15 mouse cellular contexts compared by ENCODE assay signal in genomic region chr9:58048621-58049020, GRCm38 (mm10). TPM values are rescaled to one million over a fixed set of nuclear protein-coding genes. Genes with fewer than 3 reads are reported as not detected.
DNase-seq lines count a peak whose midpoint lies in the region; ATAC-seq and TF ChIP-seq lines count a peak whose summit lies in the region.
"Had no signal": no experiment of that assay in that cellular context is flagged by ENCODE, and none has a peak within 500 bp of the region (broad histone marks: within the 10 kb centered on the region; RNA-seq: fewer than 3 reads in every experiment).

No protein-coding gene starts in this region.

- 0 out of 2 replicates have a peak, but pooled peaks cover 3% of the 10 kb centered on the region for H3K27me3 ChIP-seq in embryonic facial prominence, embryonic 12.5 days
- H3K27me3 ChIP-seq in hindbrain, embryonic 13.5 days: 0 out of 2 replicates have a peak, but pooled peaks cover 4% of the 10 kb centered on the region
- H3K27me3 ChIP-seq in midbrain, postnatal 0 days (ENCODE audit: insufficient read depth, low read length): no peaks in the 10 kb centered on the region

- 11% methylated on average over 6 of the region's 6 CpGs for WGBS in embryonic facial prominence, embryonic 12.5 days
- 3% methylated on average over 6 of the region's 6 CpGs for WGBS in hindbrain, embryonic 13.5 days
- 4% methylated on average over 6 of the region's 6 CpGs for WGBS in midbrain, postnatal 0 days

- peaks cover 34% of the 10 kb centered on the region for H3K4me1 ChIP-seq in embryonic facial prominence, embryonic 12.5 days
- peaks cover 83% of the 10 kb centered on the region for H3K4me1 ChIP-seq in hindbrain, embryonic 13.5 days (replicated peaks)
- peaks cover 21% of the 10 kb centered on the region for H3K4me1 ChIP-seq in midbrain, postnatal 0 days (ENCODE audit: insufficient read depth, low read length)
- H3K4me1 ChIP-seq: liver, embryonic 15.5 days had no signal

- ATAC-seq in embryonic facial prominence, embryonic 12.5 days (ENCODE audit: insufficient number of reproducible peaks, insufficient read depth, low FRiP score, low TSS enrichment): no peak
- ATAC-seq in hindbrain, embryonic 13.5 days (ENCODE audit: low FRiP score): peak; percentile 54
- ATAC-seq in midbrain, postnatal 0 days (ENCODE audit: low FRiP score): peak; percentile 21; the same call in 1 of the 2 replicates
- ATAC-seq: intestine, embryonic 15.5 days had no signal

- H3K9ac ChIP-seq in embryonic facial prominence, embryonic 12.5 days: 0 out of 2 replicates have a peak overlapping the region, but pooled peaks have one; percentile 8
- H3K9ac ChIP-seq in hindbrain, embryonic 13.5 days: peak overlapping the region; percentile 30; the same call in 1 of the 2 replicates
- peak overlapping the region; percentile 14; the same call in 1 of the 2 replicates for H3K9ac ChIP-seq in midbrain, postnatal 0 days (replicated peaks; ENCODE audit: low read length, poor library complexity, severe bottlenecking)
- H3K9ac ChIP-seq: intestine, embryonic 15.5 days; liver, embryonic 15.5 days had no signal

- no peak for TF ChIP-seq CTCF in midbrain, postnatal 0 days (IDR thresholded peaks at IDR 0.05)

- H3K4me3 ChIP-seq in embryonic facial prominence, embryonic 12.5 days: no peak overlapping the region
- no peak overlapping the region for H3K4me3 ChIP-seq in hindbrain, embryonic 13.5 days
- H3K4me3 ChIP-seq in midbrain, postnatal 0 days (ENCODE audit: low read depth, low read length): no peak overlapping the region
- H3K4me3 ChIP-seq: intestine, embryonic 15.5 days; liver, embryonic 15.5 days had no signal

- H3K4me2 ChIP-seq in embryonic facial prominence, embryonic 12.5 days (replicated peaks): no peak overlapping the region
- peak overlapping the region; percentile 21; the same call in 1 of the 2 replicates for H3K4me2 ChIP-seq in hindbrain, embryonic 13.5 days
- no peak overlapping the region for H3K4me2 ChIP-seq in midbrain, postnatal 0 days (ENCODE audit: low read depth, low read length, poor library complexity, severe bottlenecking)
- H3K4me2 ChIP-seq: intestine, embryonic 15.5 days; liver, embryonic 15.5 days had no signal

- no peak overlapping the region for H3K27ac ChIP-seq in embryonic facial prominence, embryonic 12.5 days
- peak overlapping the region; percentile 87 for H3K27ac ChIP-seq in hindbrain, embryonic 13.5 days
- peak overlapping the region; percentile 1; the same call in 1 of the 2 replicates for H3K27ac ChIP-seq in midbrain, postnatal 0 days (ENCODE audit: low read depth, low read length)
- H3K27ac ChIP-seq: intestine, embryonic 15.5 days; liver, embryonic 15.5 days had no signal

- no peaks in the 10 kb centered on the region for H3K9me3 ChIP-seq in embryonic facial prominence, embryonic 12.5 days
- H3K9me3 ChIP-seq in hindbrain, embryonic 13.5 days: no peaks in the 10 kb centered on the region
- no peaks in the 10 kb centered on the region for H3K9me3 ChIP-seq in midbrain, postnatal 0 days (ENCODE audit: low read length)
- H3K9me3 ChIP-seq: G1E; intestine, embryonic 15.5 days; liver, embryonic 15.5 days had no signal

- no peaks in the 10 kb centered on the region for H3K36me3 ChIP-seq in embryonic facial prominence, embryonic 12.5 days
- H3K36me3 ChIP-seq in hindbrain, embryonic 13.5 days: no peaks in the 10 kb centered on the region
- no peaks in the 10 kb centered on the region for H3K36me3 ChIP-seq in midbrain, postnatal 0 days (ENCODE audit: insufficient read depth, low read length)
- H3K36me3 ChIP-seq: G1E; intestine, embryonic 15.5 days; liver, embryonic 15.5 days had no signal

- DNase-seq in embryo, embryonic 11 days: peak; percentile 56
- DNase-seq in embryo, embryonic 9.5 days (ENCODE audit: extremely low spot score): no peak
- DNase-seq in midbrain, postnatal 0 days (ENCODE audit: low spot score): peak; percentile 65
- DNase-seq in kidney, postnatal 25 days: no peak
- no peak for DNase-seq in right cerebral cortex, postnatal 25 days
- DNase-seq in ovary, postnatal 36 days (ENCODE audit: low spot score): no peak
- DNase-seq: cerebellum, postnatal 25 days; gastrocnemius, postnatal 14 days; kidney, postnatal 4 days had no signal

RNA-seq across cellular contexts. Expression of gene Stra6, which starts 15.0 kb away (rescaled TPM):
- polyA plus RNA-seq in embryonic facial prominence, embryonic 12.5 days (2016; fragmentation: Nextera tagmentation; extraction: Ambion mirVana): 30.1 and 38.1 TPM in 2 replicates
- 19.1 and 20.1 TPM in 2 replicates for polyA plus RNA-seq in hindbrain, embryonic 13.5 days (2015; fragmentation: Nextera tagmentation; extraction: Ambion mirVana)
- total RNA-seq in midbrain, postnatal 0 days (2014; rRNA removed): 19.6 and 20.8 TPM in 2 replicates
- 8.8 and 9.2 TPM in 2 replicates for polyA plus RNA-seq in midbrain, postnatal 0 days (2015; fragmentation: Nextera tagmentation; extraction: Ambion mirVana)
- total RNA-seq: neutrophil, adult 5-6 weeks had no signal
- polyA plus RNA-seq: G1E had no signal

RNA-seq across cellular contexts. Expression of gene Cyp11a1, which starts 42.4 kb away (rescaled TPM):
- 0.13 TPM in 1 of 2 replicates, not detected in the other for polyA plus RNA-seq in embryonic facial prominence, embryonic 12.5 days (2016; fragmentation: Nextera tagmentation; extraction: Ambion mirVana)
- polyA plus RNA-seq in hindbrain, embryonic 13.5 days (2015; fragmentation: Nextera tagmentation; extraction: Ambion mirVana): 0.31 and 0.57 TPM in 2 replicates
- total RNA-seq in midbrain, postnatal 0 days (2014; rRNA removed): 0.22 and 1.3 TPM in 2 replicates
- 1.3 and 1.5 TPM in 2 replicates for polyA plus RNA-seq in midbrain, postnatal 0 days (2015; fragmentation: Nextera tagmentation; extraction: Ambion mirVana)

Comparison
In these comparisons a context has a peak if more than half of its experiments do, and no peak if none do; other contexts are left out.
1. DNase-seq: peak in embryo, embryonic 11 days (single experiment) and midbrain, postnatal 0 days (single experiment); none in embryo, embryonic 9.5 days (single experiment), kidney, postnatal 25 days (0 of 2), right cerebral cortex, postnatal 25 days (single experiment) and ovary, postnatal 36 days (single experiment).
2. Peak in every context shown above with its lines, with median percentiles within 50 percentile points of each other: H3K9ac ChIP-seq.